Mouse (Mus musculus) retina, postnatal 7 days (tissue): ENCODE measurements around the gene Hoxc13.

Experiments used
- DNase-seq: peaks from one replicate; pipeline ENCODE4 v3.0.0-alpha.2; 2012; ENCODE audit warnings: low read depth, low spot score

Hoxc13 gene

DNA sequence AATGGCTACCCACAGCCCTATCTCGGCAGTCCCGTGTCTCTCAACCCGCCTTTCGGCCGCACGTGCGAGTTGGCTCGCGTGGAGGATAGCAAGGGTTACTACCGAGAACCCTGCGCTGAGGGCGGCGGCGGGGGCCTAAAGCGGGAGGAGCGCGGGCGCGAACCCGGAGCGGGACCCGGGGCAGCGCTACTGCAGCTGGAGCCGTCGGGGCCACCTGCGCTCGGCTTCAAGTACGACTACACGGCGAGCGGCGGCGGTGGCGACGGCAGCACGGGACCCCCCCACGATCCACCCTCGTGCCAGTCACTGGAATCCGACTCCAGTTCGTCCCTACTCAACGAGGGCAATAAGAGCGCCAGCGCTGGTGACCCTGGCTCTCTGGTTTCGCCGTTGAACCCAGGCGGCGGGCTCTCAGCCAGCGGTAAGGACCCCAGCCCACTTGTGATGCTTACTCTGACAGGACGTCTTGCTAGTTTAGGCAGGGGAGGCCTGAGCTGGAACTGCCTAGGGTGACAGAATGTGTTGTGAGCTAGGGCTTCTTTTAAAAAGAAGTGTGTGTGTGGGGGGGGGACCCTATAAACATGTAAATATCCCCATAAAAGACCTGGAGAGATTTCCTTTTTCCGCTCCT lies 16.2 kb downstream of the Hoxc13 start:
- no peak for DNase-seq

DNA sequence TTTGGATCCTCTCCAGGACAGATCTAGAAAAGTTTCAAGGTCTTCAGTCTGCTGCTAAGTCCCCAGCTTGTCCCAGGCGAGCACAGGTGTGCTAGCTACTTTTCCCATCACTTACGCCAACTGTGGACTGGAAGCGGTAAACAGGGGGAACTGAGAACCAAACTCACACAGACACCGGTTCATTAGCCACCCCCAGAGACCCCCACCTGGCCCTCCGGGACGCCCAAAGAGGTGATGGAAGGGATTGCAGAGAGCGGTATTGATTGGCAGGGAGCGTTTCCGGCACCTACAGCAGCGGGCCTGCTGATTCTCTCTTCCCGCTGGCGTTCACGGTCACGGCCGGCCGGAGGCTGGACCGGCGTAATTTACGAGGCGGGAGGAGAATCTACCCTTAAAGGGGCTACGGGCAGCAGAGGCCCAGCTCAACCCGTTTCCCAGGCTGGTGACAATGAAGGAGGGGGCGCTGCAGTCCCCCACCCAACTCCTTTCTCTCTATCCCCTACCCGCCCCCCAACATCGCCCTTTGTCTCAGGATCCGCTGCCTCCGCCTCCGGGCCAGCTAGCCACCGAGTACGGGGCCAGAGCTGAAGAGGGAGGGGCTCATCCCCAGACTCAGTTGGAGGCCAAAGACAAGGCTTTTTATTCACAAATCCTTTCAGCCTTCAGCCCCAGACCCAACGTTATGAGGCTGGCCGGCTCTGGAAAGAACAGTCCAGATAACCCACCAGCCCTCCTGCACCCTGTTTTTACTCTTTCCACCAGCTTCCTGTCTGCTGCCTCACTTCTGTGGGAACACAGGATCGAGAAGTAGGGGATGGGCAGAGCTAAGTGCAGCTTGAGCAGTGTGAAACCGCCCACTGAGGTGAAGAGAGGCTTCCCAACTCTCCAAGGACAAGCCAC lies 18.6 kb downstream of the Hoxc13 start:
- no peak for DNase-seq

DNA sequence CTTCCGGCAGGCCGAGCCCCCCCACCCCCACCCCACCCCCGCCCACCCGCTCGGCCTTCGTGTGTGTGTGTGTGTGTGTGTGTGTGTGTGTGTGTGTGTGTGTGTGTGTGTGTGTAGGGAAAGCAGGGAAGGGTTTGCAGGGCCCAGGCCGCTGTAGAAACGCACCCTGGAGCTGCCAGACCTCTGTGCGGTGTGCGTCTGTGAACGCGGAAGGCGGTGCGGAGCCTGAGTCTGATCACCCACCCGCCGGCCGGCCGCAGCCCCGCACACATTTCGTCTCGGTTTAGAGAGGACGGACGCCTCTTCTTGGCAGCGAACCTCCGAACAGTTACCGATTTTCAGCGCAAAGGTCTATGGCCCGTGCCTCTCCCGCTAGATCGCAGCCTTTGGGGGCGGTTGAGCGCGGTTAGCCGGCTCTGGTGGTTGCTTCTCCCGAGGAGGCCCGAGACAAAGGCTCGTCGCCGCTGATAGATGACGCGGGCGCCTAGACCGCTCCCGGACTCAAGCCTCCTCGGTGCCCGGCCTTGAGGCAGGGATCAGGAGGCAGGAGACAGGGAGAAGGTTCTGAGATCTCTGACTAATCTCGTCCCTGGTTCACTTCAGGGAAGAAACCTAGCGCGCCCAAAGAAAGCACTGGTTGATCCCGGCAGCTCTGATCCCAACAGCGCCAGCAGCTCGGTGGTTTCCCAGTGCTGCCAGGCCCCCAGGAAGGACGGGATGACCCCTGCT lies 22.0 kb downstream of the Hoxc13 start:
- DNase-seq = no peak

DNA sequence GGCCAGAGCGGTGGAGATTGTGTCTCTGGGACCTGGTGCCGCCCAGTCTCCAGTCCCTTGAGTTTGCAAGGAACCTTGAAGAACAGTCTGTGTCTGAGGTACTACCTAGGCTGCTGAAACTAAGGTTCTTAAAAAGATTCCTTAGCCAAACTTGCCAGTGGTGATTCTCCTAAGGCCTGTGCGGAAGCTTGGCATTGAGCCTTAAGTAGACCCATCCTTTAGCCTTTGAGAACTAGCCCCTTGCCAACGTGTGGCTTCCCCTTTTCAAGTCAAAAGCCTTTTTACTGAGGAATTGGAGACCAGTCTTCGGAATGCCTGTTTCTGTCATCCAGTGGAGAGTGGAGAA lies 22.5 kb downstream of the Hoxc13 start:
- no peak for DNase-seq

DNA sequence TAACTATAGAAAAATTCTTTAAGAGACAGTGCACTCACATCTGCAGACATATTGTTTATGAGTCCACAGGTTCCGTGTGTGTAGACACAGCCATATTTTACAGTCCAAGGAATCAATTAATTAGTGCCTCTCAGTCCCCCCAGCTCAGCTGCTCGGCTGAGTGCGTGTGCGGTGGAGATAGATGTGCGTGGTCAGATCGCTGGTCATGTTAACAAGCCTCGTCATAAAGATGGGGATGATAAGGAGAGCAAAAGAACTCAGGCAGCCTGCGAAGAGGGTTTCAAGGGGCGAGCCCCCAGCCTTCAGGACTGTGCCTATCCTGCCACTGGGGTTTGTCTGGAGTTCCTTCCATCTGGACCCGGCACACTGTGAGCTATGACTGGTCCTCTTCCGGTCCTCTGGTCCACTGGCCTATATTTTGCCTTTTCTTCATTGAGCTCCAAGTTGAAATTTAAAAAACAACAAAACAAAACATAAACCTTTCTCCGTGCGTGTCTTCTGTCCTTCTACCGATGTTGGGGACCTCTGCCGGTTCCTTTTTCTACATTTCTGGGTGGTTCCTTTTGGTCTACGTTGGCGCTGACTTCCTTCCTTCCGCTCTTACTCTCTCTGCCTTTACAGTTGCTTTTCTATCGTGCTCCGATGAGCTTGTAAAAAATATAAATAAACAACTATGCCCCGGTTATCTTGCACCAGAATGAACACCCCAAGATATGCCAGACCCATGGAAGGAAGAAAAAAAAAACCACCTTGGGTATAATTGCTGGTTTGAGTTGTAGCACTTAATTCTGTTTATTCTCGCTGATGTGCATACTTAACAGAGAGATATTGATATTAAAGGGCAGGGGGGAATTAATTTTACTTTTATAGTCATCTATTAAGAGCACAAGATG lies 24.5 kb downstream of the Hoxc13 start:
- DNase-seq = no peak

DNA sequence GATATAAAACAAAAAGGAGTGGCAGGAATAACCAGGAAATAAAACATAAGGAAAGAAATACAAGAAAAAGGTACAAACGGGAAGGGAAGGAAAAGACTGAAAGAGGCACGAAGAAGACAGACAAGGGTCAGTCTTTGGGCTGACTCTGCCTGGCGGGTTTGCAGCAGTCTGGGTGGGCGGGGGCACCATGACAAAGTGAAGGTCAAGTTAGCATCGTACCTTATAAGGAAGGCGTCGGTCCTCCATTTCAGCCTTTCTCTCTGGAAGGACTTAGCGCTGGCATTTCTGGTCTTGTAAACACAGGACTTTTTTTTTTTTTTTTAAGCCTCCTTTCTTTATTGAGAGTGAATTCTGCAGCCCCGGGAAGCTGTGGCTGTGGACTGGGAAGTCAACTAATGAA lies 26.4 kb downstream of the Hoxc13 start:
- DNase-seq = no peak

DNA sequence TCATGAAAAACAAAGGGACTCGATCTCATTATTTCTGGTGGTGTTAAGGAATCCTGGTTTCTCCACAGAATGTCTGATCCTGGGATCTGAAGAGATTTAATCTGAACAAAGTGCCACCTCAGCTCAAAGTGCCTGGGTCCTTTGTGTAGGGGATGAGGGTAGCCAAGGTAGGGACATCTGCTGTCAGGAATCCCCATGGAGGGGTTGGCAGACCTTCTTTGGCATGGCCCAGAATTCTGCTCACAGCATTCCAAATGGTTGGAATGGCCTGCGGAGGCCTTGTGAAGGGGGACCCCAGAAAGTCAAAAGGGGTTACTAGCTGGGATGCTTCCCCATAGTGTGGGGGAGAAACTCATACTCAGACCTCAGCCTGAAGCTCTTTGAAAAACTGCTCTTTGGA lies 27.9 kb downstream of the Hoxc13 start:
- no peak for DNase-seq

DNA sequence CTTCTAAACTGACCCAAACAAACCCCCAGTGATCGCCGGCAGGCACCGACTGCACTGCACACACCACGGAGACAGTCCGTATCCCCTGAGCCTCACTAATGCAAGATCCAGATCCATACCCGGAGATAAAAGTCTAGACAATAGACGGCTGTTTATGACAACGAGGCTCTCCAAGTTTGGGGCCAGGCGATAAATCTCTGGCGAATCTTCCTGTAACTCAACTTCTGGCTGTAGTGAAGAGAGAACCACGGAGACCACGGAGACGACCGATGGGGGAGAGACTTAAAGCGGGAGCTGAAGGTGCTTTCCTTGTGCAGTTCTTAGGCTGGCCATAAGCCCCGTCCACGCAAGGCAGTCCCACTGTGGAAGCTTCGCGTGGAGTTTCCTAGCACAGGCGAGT lies 28.8 kb downstream of the Hoxc13 start:
- DNase-seq = no peak

DNA sequence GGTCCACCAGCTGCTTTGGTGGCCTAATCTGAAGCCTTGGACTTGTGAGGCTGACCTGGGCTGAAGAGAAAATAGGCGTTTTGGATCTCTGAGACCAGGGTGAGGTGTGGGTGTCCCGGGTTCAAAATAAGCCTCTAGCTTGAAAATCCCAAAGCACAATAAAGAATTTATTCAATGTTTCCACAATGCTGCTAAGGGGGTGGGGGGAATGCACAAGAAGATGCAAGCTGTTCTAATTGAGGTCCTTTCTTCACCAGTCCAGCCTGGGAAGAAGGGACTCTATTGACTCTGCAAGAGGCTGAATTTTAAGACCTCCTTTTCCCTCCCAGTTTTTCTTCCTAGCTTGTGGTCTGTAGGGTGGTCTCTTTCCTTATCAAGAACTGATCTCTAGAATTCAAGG lies 30.0 kb downstream of the Hoxc13 start:
- no peak for DNase-seq

DNA sequence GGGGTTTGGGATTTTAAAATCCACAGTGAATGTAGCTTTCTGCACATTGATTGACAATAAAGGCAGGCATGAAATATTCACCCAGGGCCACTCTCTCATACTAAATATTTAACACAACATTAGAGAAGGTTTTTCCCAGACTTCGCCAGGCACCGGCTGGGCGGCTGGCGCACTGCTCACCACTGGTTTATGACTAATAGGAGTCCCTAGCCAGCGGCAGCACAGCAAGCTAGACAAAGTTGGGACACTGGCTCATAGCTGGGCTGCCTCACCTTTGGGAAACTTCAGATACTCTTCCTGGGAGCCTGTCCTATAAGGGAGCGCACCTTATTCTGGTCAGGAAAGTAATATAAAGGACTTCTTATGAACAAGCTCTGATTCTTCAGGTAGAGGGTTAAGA lies 32.7 kb downstream of the Hoxc13 start:
- no peak for DNase-seq

DNA sequence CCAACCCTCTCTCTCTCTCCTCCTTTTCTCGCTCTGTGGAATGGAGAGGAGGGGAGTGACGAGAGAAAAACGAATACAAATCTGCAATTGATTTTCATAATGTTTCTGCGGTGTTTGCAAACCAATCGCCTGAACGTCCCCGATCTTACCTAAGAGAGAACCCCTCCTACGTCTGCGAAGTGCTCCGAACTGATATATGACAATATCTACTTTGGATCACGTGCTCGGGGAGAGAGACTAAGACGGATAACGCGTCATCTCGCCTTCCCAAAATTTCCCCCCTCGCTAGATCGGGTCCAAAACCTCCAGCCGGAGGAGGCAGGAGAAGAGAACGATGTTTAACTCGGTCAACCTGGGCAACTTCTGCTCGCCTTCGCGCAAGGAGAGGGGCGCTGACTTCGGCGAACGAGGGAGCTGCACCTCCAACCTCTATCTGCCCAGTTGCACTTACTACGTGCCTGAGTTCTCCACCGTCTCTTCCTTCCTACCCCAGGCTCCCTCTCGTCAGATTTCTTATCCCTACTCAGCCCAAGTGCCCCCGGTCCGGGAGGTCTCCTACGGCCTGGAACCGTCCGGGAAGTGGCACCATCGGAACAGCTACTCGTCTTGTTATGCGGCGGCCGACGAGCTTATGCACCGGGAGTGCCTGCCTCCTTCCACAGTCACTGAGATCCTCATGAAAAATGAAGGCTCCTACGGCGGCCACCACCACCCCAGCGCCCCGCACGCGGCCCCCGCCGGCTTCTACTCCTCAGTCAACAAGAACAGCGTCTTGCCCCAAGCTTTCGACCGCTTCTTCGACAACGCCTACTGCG lies 33.5 kb downstream of the Hoxc13 start, which contains the start of gene Hoxc11:
Gene Hoxc11, plus strand, starts transcription at position 236 of the 815 bp plus-strand sequence.
- no peak for DNase-seq

DNA sequence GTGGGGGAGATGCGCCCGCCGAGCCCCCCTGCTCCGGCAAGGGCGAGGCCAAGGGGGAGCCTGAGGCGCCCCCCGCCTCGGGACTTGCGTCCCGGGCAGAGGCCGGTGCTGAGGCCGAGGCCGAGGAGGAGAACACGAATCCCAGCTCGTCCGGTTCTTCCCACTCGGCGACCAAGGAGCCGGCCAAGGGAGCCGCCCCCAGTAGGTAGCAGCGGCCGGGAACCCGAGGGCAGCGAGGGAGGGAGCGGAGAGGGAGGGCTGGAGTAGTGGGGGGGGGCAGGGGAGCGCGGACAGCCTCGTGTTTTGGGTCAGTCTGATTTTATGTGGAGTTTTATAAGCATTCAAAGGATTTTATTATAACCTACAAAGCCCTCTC lies 34.1 kb downstream of the Hoxc13 start:
- no peak for DNase-seq

DNA sequence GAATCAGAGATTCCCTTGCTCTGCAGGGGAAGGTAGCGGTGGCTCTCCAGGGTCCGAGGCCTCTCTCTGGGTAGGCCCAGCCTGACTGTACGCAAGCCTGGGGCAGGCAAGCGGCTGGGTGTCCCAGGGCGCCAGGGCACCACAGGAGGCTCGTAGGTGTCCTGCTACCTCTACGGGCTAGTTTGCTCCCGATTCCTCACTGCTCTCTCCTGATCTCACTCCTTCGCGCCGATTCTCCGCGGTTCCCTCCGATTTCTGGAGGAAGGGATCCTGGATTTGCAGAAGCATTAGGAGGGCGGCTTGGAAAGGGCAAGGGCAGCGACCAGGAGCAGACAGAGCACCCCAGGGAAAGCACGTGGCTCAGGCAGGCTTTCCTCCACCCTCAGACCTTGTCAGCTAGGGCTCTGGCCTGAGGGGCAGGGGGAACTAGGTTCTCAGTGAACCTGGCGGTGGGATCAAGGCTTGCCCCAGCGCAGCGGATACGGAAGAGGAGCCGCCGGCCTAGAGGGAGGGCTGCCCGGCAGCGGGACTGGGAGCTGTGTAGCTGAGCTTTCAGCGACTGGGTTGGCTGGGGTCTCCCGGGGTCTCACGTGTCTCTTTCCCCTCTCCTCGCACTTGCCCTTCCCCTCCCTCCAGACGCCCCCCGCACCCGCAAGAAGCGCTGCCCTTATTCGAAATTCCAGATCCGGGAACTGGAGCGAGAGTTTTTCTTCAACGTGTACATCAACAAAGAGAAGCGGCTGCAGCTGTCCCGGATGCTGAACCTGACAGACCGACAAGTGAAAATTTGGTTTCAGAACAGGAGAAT lies 35.1 kb downstream of the Hoxc13 start:
- no peak for DNase-seq

DNA sequence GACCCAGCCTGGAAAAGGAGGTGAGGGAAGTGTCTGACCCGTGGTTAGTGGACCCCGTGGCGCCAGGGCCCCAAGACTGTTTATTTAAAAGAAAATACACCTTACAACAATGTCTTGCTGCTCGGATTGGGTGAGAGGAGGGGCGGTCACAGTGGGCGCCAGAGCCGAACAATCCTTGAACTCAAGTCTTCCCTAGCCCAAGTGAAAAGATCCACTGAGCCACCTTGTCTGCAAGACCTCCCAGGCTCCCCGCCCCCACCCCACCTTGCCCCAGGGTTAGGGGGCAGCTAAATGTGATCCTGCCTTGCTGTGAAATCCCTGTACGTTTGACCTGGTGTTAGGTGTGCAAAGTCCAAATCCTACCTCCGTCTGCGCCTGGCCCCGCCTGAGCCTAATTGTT lies 36.0 kb downstream of the Hoxc13 start:
- DNase-seq = no peak

DNA sequence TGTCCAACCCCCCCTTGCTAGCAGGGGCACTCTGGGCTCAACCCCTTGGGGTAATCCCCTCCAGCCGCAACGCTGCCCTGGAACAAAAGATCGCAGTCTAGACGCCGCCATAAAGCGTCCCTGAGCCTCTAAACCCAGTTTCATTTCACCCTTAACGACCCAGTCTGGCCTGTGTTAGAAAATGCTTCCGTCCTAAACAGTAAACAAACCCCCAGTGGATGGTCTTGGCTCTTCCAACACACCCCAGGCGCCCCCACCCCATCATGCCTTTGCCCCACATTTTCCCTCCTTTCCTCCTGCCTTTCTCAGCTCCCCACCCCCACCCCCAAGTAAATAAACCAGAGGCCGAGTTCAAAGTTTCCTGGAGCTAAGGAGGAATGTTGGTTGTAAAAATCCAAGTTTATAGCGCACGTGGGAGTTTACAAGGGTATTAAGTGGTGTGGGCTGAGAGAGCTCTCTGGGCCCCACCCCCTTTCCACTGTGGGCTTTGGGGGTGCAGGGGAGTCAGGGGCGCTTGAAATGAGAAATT lies 38.8 kb downstream of the Hoxc13 start:
- no peak for DNase-seq

DNA sequence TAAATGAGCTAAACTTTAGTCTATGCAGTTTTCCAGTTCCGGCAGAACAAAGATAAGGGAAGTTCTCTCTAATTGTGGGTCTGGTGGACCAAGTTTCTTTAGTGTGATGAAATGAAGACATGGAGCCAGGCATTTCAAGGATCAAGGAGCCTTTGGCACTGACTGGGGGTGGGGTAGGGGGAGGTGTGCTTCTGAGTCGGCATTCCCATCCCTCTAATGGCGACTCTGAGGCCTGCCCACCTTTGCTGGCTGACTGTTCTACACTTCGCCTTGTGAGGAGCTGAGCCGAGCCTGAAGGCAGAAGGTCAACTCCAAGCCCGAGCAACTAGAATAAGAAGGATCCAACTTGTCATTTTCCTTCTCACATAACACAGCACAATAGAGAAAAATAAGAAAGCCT lies 40.8 kb downstream of the Hoxc13 start:
- no peak for DNase-seq

DNA sequence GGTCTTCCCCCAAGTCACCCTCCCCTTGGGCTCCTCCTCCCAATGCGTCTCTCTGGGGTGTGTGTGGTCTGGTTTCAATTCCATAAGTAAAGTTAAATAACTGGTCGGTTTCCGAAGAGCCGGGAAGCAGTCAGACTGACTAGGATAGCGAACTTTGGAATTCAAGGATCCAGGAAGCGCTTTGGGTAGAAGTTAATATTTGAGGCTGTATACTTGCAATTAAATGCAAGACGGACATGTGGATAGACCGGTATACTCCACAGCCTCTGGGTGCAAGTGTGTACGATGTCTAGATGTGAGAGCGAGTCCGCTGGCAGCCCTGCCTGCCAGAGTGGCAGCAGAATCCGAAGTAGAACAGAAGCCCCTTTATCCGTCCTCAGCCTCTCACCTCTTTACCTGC lies 41.6 kb downstream of the Hoxc13 start:
- DNase-seq = no peak

DNA sequence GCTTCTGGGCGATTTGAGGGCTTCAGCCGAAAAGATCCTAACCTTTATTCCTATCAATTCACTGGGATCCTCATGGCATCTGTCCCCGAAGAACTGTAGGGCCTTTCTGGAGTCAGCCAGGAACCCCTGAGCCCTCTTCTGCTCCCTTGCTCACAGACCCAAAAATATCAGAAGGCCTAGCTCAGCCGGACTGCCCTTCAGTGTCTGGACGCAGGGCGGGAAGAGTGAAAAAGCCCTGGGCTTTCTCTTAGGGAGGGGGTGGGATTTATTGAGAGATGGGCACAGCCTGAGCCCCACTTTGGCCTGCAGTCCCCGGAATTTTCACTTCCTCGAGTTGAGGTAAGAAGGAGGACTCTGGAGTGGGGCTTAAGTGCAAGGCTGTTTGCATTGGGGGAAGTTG lies 42.4 kb downstream of the Hoxc13 start:
- DNase-seq = no peak
